Mouse (Mus musculus): Measurements from ENCODE around the gene Tgfb1i1. TPM values are rescaled to one million over a fixed set of nuclear protein-coding genes. Genes with fewer than 3 reads are reported as not detected.

Tgfb1i1 gene
- total RNA-seq, 2 experiments from 2014 or later: 12.1 to 13.9 TPM

DNA sequence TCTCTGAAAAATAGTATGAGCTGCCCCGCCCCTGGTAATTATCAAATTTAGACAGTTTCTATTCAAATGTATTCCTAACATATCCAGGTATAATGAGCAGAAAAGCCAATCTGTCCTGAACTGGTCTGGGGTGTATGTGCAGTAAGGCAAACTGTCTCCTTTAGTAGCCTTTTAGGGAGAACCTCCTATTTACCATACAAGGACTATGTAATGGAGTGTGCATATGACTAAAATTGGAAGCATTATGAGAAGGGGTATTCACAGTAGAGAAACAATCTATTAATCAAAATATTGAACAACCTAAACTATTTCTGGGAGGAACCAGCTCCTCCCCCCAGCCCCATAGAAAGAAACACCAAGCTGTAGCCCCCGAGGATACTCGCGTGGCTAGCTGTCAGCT, 33.1 kb downstream of the Tgfb1i1 start:
- DNase-seq (ENCODE audit: low spot score in 2 of 2): no peak
- no peak for TF ChIP-seq CTCF (conservative IDR thresholded peaks at IDR 0.05)
- H3K4me3 ChIP-seq: no peak overlapping the region
- H3K27ac ChIP-seq: no peak overlapping the region

DNA sequence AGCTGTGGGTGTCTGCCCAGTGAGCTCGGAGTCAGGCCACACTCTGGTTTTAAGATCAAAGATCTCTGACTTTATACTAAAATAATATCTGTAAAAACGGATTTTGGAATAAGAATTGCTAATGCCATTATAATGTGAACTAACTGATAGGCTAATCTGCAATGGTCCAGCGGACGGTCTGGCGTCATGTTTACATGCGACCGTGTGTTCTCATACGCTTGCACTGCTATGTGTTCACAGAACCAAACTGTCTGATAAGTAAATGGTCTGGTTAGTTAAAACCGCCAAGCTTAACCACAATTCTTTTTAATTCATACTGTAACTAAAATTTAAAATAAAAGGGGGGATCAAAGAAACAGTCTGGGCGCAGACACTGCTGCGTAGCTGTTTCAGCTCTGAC, 35.2 kb downstream of the Tgfb1i1 start:
- Histone ChIP-seq H3K4me3 (no peak overlapping the region), H3K27ac (no peak overlapping the region)
- TF ChIP-seq CTCF (conservative IDR thresholded peaks at IDR 0.05): no peak
- no peak for DNase-seq (ENCODE audit: low spot score in 2 of 2)

DNA sequence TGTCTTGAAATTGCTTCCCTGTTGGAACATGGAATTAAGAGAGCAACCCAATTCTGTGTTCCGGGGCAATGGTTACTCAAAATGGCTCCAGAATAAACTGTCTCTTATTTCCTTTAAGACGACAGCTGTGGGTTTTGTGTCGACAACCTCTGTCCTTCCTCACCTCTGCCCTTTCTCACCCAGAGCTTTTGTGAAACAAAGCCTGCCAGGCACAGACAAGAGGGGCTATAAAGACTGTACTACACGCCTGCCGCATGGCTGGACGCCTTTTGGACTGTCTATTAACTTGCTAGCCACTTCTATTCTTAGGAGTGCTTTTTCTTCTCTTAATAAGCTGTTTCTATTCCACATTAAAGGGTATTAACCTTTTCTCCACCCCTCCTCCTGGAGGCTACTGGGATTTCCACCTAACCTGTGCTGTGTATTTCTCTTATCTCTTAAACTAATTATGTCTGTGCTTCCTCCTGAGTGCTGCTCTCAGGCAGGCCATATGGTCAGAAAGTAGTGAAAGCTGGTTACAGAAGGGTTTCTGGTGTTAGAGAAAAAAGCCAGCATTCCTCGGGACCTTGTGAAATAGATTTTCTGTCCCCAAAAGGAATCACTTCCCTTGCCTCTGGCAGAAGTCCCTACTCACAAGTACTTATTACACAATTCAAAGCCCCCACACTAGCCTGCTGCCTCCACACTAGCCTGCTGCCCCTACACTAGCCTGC, 36.1 kb downstream of the Tgfb1i1 start:
- no peak for DNase-seq (ENCODE audit: low spot score in 2 of 2)
- no peak for TF ChIP-seq CTCF (conservative IDR thresholded peaks at IDR 0.05)
- H3K4me3 ChIP-seq: no peak overlapping the region

DNA sequence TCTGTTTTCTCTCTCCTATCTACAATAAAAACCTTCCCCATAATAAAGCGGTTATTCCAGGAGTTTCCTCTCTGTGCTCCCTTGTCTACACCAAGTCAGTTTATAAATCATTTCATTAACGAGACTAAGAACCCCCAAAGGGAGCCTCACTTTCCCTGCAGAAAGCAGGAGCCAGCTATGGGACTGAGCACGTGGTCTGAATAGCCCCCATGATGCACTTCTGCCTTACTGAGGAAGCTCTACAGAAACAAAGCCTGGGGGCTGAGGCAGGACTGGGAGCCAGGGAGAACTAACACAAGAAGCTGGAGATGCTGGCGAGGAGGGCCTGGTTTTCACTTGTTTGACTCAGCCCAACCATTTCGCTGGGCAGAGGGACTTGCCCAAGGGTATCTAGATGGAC, 37.4 kb downstream of the Tgfb1i1 start:
- DNase-seq (ENCODE audit: low spot score in 2 of 2): no peak
- Histone ChIP-seq H3K27ac (no peak overlapping the region), H3K4me3 (no peak overlapping the region)
- no peak for TF ChIP-seq CTCF (conservative IDR thresholded peaks at IDR 0.05)

More for the DNA sequence above, 36.1 kb downstream of the Tgfb1i1 start:
- no peak overlapping the region for H3K27ac ChIP-seq

DNA sequence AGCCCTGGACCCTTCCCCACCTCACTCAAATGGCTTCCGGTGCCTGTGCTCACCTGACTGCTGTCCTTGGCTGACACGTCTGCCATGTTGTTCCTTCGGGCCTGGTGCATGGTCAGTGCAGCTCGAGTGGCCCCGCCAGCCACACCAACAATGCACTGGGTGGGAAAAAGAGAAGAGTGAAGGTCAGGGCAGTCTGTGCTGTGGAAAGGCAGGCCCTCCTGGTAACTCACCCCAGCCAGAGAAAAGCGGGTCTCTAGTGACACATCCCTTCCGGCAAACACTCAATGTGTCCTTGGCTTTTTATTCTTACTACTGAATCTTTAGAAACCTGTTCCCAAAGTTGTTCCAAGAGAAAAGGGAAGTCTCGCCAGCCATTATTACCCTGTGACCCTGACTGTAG, 38.4 kb downstream of the Tgfb1i1 start:
- Histone ChIP-seq H3K4me3 (no peak overlapping the region), H3K27ac (no peak overlapping the region)
- no peak for TF ChIP-seq CTCF (conservative IDR thresholded peaks at IDR 0.05)
- no peak for DNase-seq (ENCODE audit: low spot score in 2 of 2)

DNA sequence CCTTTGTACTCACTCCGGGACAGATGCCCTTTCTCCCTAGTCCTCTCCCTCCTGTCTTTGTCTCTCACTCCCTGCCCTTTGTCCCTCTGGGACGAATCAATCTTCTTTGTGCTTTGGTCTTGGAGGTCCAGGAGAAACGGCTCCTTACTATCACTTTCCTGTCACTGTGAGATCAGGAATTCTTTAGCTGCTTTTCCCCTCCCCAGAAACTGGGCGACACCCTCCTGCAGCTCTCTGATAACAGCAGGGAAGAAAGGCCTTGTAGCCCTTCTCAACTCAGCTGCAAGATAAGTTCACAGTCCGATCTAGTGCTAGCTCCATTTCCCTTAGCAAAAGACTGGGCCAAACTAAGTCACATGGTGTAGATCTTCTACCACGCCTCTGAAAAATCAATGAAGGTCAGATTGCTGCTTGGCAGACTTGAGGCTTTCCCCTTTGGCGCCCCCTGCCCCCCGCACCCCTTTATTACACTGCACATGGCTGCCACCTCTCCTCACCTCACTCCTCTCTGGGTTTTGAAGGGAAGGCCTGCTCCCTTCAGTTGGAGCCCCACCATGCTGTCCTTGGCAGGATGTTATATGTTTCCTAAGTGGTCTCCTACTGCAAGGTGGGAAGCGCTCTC, 42.4 kb downstream of the Tgfb1i1 start:
- no peak overlapping the region for H3K4me3 ChIP-seq
- peak; percentile 54 for TF ChIP-seq CTCF (conservative IDR thresholded peaks at IDR 0.05)
- H3K27ac ChIP-seq: no peak overlapping the region
- DNase-seq (ENCODE audit: low spot score in 2 of 2): no peak

DNA sequence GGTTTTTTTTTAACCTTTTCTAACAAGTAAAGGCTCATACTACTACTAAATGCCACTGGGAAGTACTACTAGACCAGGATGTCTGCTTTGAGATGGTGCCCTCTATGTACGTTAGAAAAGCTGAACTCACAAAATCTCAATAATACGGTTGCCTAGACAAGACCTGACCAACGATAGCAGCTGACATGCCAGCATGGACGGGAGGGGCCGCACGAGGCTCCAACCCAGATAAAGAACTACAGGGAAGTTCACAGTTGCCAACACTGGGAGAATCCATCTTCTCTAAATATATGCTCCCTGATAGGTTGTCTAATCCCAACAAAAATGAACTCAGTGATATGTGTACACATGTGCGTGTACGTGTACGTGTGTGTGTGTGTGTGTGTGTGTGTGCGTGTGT, 48.2 kb downstream of the Tgfb1i1 start:
- Histone ChIP-seq H3K4me3 (no peak overlapping the region), H3K27ac (no peak overlapping the region)
- TF ChIP-seq CTCF (conservative IDR thresholded peaks at IDR 0.05): no peak
- DNase-seq (ENCODE audit: low spot score in 2 of 2): no peak

DNA sequence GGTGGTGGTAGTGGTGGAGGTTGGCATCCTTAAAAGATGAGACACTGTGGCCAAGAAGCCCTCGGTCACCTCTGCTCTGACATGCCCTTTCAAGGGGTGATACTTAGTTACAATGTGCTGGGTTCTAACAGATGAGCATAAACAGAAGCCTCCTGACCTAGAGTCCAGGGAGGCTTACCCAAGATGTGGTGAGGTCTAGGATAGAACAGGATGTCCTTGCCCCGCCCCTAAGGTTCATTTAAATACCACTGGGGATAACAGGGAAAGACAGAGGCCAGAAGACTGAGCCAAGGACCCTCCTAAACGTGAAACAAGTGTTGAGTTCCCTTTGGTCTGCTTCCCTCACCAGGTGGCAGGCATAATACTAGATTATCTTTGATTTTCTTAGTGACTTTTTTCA, 49.9 kb downstream of the Tgfb1i1 start:
- no peak overlapping the region for H3K27ac ChIP-seq
- DNase-seq (ENCODE audit: low spot score in 2 of 2): no peak
- no peak overlapping the region for H3K4me3 ChIP-seq
- no peak for TF ChIP-seq CTCF (conservative IDR thresholded peaks at IDR 0.05)

DNA sequence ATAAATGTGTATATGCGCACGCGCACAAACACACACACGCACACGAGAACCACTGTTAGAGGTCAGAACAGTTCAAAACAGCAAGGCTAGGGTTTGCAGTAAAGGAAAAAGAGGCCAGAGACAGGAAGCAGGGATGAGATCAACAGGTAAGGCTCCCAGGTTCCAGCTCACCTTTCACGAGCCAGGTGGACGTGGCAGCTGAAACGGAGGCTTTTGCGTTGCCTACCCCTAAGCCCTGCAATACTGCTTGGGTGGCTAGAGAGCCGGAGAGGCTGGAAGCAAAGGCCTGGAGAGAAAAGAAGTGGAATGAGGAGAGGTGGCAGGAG, 50.6 kb downstream of the Tgfb1i1 start:
- TF ChIP-seq CTCF (conservative IDR thresholded peaks at IDR 0.05): no peak
- DNase-seq (ENCODE audit: low spot score in 2 of 2): no peak
- H3K27ac ChIP-seq: peak overlapping the region; percentile 84; the same call in 1 of the 2 replicates

DNA sequence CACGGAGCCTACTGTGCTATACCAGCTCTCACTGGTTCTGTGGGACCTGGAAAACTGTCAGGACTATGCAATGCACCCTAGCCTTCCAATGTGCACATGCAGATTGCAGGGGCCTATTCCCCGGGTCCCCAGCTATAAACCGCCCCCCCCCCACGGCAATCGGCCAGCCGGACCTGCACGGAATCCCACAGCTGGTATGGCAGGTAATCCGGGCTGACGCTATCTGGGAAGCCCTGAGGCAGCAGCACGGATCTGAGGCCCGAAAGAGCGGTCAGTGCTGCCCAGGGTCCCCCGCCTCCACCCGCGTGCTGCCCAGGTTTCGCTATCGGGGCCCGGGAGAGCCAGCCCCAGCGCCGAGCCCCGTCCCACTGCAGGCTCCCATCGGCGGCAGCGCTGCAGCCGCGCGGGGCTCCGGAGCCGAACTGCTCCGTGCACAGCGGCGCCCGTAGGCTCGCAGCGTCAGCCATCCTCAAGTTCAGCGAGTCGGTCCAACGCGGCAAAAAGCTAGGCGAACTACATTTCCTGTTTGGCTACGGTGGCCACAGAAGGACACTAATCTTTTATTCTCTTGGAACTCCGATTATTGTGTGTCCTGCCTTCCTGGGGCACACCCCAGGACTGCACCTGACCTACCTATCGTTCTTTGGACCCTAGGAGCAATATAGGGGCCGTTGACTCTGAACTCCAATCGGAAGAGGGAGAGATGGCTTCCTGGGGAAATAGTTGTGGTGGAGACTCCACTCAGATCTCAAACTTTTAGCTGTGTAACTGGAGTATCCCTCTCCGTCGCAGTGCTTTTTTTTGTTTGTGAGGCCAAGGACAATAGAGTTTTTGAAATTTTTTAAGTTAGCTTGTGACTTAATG, 51.2 kb downstream of the Tgfb1i1 start, which contains the start of gene BC017158:
Gene BC017158 (minus strand): TSS at position 554 of the 864 bp plus-strand sequence.
- H3K27ac ChIP-seq: peak within 1 kb of the TSS; percentile 84
- peak; percentile 21; the same call in 1 of the 2 replicates for TF ChIP-seq CTCF (conservative IDR thresholded peaks at IDR 0.05)
- DNase-seq (ENCODE audit: low spot score in 2 of 2): peak; percentile 52 to 68
- H3K4me3 ChIP-seq: peak within 1 kb of the TSS; percentile 68

More for the DNA sequence above, 50.6 kb downstream of the Tgfb1i1 start:
- peak overlapping the region; percentile 68 for H3K4me3 ChIP-seq

DNA sequence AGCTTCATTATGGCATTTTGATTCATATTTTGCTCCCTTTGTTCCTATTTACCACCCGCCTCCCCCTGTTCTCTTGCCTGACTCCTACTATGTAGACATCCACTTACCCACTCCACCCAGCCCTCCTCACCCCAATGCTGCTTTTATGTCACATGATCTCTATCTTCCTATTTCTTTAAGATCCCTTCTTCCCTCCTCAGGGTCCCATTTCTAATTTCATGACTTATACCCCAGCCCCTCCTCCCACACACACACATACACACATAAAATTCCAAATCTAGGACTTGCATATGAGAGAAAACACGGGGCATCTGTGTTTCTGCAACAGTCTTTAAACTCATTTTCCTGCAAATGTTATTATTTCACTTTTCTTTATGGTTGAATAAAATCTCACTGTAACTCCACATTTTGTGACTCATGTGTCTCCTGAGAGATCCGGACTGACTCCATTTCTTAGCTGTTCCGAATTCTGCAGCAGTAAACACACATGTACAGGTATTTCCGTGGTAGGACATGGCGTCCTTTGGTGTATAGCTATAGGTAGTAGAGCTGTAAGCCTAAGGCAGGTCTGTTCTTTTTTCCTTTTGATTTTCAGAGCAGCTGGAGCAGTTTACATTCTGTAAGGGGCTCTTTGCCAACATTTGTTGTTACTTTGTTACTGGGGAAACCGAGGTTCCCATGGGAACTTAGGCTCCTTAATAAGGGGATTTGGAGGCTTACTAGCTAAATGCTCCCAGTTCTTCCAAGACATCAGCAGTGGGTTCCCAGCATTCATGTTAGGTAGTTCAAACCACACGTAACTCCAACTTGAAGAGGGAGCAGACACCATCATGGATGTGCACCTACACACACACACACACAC, 52.1 kb downstream of the Tgfb1i1 start:
- Histone ChIP-seq H3K4me3 (peak overlapping the region; percentile 68), H3K27ac (peak overlapping the region; percentile 84)
- TF ChIP-seq CTCF (conservative IDR thresholded peaks at IDR 0.05): no peak

DNA sequence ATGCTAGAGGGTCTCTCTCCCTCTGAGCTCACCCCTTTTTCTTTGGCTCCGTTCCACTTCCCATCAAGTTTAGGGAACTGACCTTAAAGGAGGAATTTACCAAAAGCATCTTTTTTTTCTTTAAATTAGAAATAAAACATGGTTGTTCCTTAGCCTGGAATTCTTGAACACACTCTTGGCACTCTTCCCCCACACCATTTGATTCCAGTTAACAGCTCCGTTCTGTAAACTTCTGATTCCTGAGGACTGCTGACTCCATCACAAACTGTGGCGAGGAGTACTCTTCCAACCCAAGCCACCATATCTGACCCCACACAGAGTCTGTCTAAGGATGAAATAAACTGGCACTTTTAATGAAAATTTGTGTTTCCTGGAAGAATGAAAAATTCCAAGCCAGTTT, 54.3 kb downstream of the Tgfb1i1 start:
- no peak for TF ChIP-seq CTCF (conservative IDR thresholded peaks at IDR 0.05)
- H3K27ac ChIP-seq: no peak overlapping the region
- no peak overlapping the region for H3K4me3 ChIP-seq
- DNase-seq (ENCODE audit: low spot score in 2 of 2): no peak

More for the DNA sequence above, 52.1 kb downstream of the Tgfb1i1 start:
- DNase-seq (ENCODE audit: low spot score in 2 of 2): peak in 1 of 2 experiments; percentile 31
